Mouse (Mus musculus): ENCODE data around the gene Cnbp. TPM values are rescaled to one million over a fixed set of nuclear protein-coding genes. Genes with fewer than 3 reads are reported as not detected.

The Cnbp gene
- total and polyA plus RNA-seq, 2 experiments from 2014 or later = 178 to 577 TPM

DNA sequence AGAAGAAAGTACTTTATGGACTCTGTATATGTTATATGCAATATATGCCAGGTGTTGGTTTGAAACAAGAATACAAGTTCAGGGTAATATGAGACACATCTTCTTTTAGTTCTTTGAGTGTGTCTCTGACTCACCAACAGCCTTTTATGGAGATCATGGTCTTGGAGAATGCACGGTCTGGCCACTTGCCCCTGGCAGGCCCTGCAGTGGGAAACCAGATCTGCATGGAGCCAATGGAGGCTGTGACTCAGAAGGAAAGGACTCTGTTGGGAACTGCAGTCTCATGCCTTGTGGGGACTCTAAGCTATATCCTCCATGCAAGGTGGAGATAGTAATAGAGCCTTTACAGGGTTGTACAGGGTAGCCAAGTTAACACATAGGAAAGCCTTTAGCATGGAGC, 24.2 kb upstream of the Cnbp start:
- no peak for ATAC-seq (ENCODE audit: low FRiP score)
- no peaks in the 10 kb centered on the region for H3K9me3 ChIP-seq (ENCODE audit: low read length)
- WGBS = 76% methylated on average over 1 of the region's 1 CpGs
- no peak overlapping the region for H3K9ac ChIP-seq (replicated peaks; ENCODE audit: low read length, poor library complexity, severe bottlenecking)
- H3K4me1 ChIP-seq (ENCODE audit: insufficient read depth, low read length) = no peaks in the 10 kb centered on the region
- H3K27me3 ChIP-seq (ENCODE audit: insufficient read depth, low read length) = no peaks in the 10 kb centered on the region
- no peaks in the 10 kb centered on the region for H3K36me3 ChIP-seq (ENCODE audit: insufficient read depth, low read length)
- DNase-seq (ENCODE audit: low spot score) = no peak
- no peak overlapping the region for H3K4me2 ChIP-seq (ENCODE audit: low read depth, low read length, poor library complexity, severe bottlenecking)
- no peak overlapping the region for H3K27ac ChIP-seq (ENCODE audit: low read depth, low read length)
- no peak for TF ChIP-seq CTCF (IDR thresholded peaks at IDR 0.05)
- no peak overlapping the region for H3K4me3 ChIP-seq (ENCODE audit: low read depth, low read length)

DNA sequence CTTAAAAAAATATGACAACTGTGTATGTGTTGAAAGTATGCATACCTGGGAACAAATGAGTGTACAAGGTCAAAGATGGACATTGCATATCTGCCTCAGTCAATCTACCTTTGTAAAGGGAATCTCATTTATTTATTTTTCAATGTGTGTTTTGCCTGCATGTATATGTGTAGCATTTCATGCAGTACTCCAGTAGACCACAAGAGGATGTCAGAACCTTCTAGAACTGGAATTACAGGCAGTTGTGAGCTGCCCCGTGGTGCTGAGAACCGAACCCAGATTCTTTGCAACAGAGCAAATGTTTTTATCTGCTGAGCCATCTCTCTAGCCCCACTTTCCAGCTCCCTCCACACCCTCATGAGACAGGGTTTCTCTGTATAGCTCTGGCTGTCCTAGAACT, 23.1 kb upstream of the Cnbp start:
- Histone ChIP-seq H3K4me3 (ENCODE audit: low read depth, low read length) (no peak overlapping the region), H3K4me2 (ENCODE audit: low read depth, low read length, poor library complexity, severe bottlenecking) (no peak overlapping the region), H3K36me3 (ENCODE audit: insufficient read depth, low read length) (no peaks in the 10 kb centered on the region), H3K27me3 (ENCODE audit: insufficient read depth, low read length) (no peaks in the 10 kb centered on the region), H3K9ac (replicated peaks; ENCODE audit: low read length, poor library complexity, severe bottlenecking) (no peak overlapping the region), H3K27ac (ENCODE audit: low read depth, low read length) (no peak overlapping the region), H3K4me1 (ENCODE audit: insufficient read depth, low read length) (no peaks in the 10 kb centered on the region), H3K9me3 (ENCODE audit: low read length) (no peaks in the 10 kb centered on the region)
- ATAC-seq (ENCODE audit: low FRiP score) (no peak), DNase-seq (ENCODE audit: low spot score) (no peak)
- WGBS = 91% methylated on average over 2 of the region's 2 CpGs
- TF ChIP-seq CTCF (IDR thresholded peaks at IDR 0.05) = no peak

DNA sequence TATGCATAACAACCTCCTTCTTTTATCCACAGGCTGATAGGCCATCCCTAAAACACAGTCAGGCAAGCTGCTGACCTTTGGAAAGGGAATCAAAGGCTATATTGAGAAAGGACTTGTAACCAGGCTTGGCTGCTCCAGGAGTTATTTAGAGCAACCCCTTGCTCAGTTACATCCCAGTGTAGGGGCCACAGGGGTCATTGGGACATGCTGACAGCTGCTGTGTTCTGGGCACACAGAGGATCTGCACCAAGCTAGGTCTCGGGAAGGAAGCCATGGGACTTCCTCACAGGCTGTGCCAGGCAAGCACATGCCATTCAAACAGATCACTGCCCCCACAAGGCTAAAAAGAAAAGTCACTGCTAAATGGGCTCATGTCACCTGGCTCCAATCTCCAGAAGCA, 22.2 kb upstream of the Cnbp start:
- Histone ChIP-seq H3K4me2 (ENCODE audit: low read depth, low read length, poor library complexity, severe bottlenecking) (no peak overlapping the region), H3K9me3 (ENCODE audit: low read length) (no peaks in the 10 kb centered on the region), H3K9ac (replicated peaks; ENCODE audit: low read length, poor library complexity, severe bottlenecking) (no peak overlapping the region), H3K27ac (ENCODE audit: low read depth, low read length) (no peak overlapping the region), H3K4me1 (ENCODE audit: insufficient read depth, low read length) (no peaks in the 10 kb centered on the region), H3K27me3 (ENCODE audit: insufficient read depth, low read length) (no peaks in the 10 kb centered on the region), H3K36me3 (ENCODE audit: insufficient read depth, low read length) (no peaks in the 10 kb centered on the region), H3K4me3 (ENCODE audit: low read depth, low read length) (no peak overlapping the region)
- no peak for ATAC-seq (ENCODE audit: low FRiP score)
- no peak for TF ChIP-seq CTCF (IDR thresholded peaks at IDR 0.05)
- no peak for DNase-seq (ENCODE audit: low spot score)
- WGBS = 43% methylated on average over 1 of the region's 1 CpGs

DNA sequence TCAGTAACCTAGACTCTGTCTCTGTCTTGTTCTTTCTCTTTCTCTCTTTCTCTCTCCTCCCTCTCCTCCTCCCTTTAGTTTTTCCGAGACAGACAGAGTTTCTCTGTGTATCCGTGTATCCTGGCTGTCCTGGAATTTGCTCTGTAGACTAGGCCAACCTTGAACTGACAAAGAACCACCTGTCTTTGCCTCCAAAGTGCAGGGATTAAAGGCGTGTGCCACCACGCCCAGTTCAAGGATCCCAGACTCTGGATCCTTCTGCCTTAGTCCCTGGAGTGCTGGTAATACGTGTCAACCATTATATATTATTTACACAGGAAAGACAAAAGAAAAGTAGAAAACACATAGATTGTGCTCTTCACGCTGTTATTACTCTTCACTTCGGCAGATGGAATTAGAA, 20.3 kb upstream of the Cnbp start:
- H3K27ac ChIP-seq (ENCODE audit: low read depth, low read length) = no peak overlapping the region
- H3K27me3 ChIP-seq (ENCODE audit: insufficient read depth, low read length) = no peaks in the 10 kb centered on the region
- H3K9ac ChIP-seq (replicated peaks; ENCODE audit: low read length, poor library complexity, severe bottlenecking) = no peak overlapping the region
- H3K4me3 ChIP-seq (ENCODE audit: low read depth, low read length) = no peak overlapping the region
- H3K4me2 ChIP-seq (ENCODE audit: low read depth, low read length, poor library complexity, severe bottlenecking) = no peak overlapping the region
- H3K9me3 ChIP-seq (ENCODE audit: low read length) = no peaks in the 10 kb centered on the region
- no peaks in the 10 kb centered on the region for H3K36me3 ChIP-seq (ENCODE audit: insufficient read depth, low read length)
- 87% methylated on average over 7 of the region's 7 CpGs for WGBS
- H3K4me1 ChIP-seq (ENCODE audit: insufficient read depth, low read length) = no peaks in the 10 kb centered on the region
- no peak for DNase-seq (ENCODE audit: low spot score)
- ATAC-seq (ENCODE audit: low FRiP score) = no peak
- no peak for TF ChIP-seq CTCF (IDR thresholded peaks at IDR 0.05)

DNA sequence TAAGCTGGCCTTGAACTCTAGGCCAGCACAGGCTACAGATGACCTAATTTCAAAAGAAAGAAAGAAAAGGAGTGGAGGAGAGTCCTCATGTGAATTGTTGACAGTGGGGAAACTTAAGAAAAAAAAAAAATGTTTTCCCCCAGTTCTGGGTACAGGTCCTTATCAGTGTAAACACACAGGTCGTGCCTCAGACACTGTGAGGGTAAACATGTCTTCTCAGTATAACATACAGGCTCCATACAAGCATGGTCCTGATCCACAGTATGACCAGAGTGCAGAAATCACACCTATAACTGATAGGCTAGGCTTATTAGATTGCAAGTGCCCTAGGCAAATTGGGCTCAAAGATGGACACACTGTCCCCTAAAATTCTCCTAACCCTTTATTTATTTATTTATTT, 19.5 kb upstream of the Cnbp start:
- no peak overlapping the region for H3K9ac ChIP-seq (replicated peaks; ENCODE audit: low read length, poor library complexity, severe bottlenecking)
- no peaks in the 10 kb centered on the region for H3K27me3 ChIP-seq (ENCODE audit: insufficient read depth, low read length)
- 76% methylated on average over 1 of the region's 1 CpGs for WGBS

DNA sequence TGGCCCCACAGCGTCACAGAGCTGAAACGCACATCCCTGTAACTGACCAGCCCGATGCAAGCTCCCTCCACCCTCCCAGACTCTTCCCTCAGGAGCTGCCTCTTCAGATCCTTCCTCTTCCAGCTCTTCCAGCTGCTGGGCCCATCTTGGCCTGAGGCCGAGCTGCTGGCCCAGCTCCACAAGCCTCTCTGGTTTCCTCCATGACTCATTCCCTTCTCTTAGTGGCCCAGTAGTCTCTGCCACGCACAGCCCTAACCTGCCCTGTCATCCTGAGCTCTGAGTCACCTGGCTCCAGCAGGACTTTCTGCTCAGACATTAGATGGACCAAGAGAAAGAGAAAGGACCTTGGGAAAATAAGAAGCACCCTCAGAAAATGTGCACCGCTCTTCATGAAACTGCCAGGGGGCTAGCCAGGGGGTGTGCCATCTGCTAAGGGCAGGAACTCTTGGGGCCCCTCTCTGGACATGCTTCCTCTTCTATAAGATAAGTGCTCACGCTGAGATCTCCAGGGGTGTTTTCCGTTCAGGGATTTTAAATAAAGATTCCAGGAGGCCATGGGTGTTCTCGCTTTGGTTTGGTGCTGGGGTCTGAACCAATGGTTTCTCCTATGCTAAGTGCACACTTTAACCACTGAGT, 18.1 kb upstream of the Cnbp start:
- H3K4me1 ChIP-seq (ENCODE audit: insufficient read depth, low read length) = no peaks in the 10 kb centered on the region
- H3K36me3 ChIP-seq (ENCODE audit: insufficient read depth, low read length) = no peaks in the 10 kb centered on the region
- 76% methylated on average over 9 of the region's 9 CpGs for WGBS
- no peak for ATAC-seq (ENCODE audit: low FRiP score)
- no peak for DNase-seq (ENCODE audit: low spot score)
- H3K9me3 ChIP-seq (ENCODE audit: low read length) = no peaks in the 10 kb centered on the region
- no peak overlapping the region for H3K27ac ChIP-seq (ENCODE audit: low read depth, low read length)
- H3K4me2 ChIP-seq (ENCODE audit: low read depth, low read length, poor library complexity, severe bottlenecking) = no peak overlapping the region
- TF ChIP-seq CTCF (IDR thresholded peaks at IDR 0.05) = no peak
- H3K4me3 ChIP-seq (ENCODE audit: low read depth, low read length) = no peak overlapping the region
- no peaks in the 10 kb centered on the region for H3K27me3 ChIP-seq (ENCODE audit: insufficient read depth, low read length)
- H3K9ac ChIP-seq (replicated peaks; ENCODE audit: low read length, poor library complexity, severe bottlenecking) = no peak overlapping the region

More for the DNA sequence above, 19.5 kb upstream of the Cnbp start:
- DNase-seq (ENCODE audit: low spot score) (no peak), ATAC-seq (ENCODE audit: low FRiP score) (no peak)
- no peak overlapping the region for H3K4me3 ChIP-seq (ENCODE audit: low read depth, low read length)
- H3K27ac ChIP-seq (ENCODE audit: low read depth, low read length) = no peak overlapping the region
- TF ChIP-seq CTCF (IDR thresholded peaks at IDR 0.05) = no peak
- H3K4me2 ChIP-seq (ENCODE audit: low read depth, low read length, poor library complexity, severe bottlenecking) = no peak overlapping the region
- no peaks in the 10 kb centered on the region for H3K36me3 ChIP-seq (ENCODE audit: insufficient read depth, low read length)
- no peaks in the 10 kb centered on the region for H3K9me3 ChIP-seq (ENCODE audit: low read length)
- H3K4me1 ChIP-seq (ENCODE audit: insufficient read depth, low read length) = no peaks in the 10 kb centered on the region
